Mouse (Mus musculus): ENCODE results near the gene Cntfr.
A peak's percentile ranks its signal among the peaks of the same experiment; 100 is the strongest.
"Not testable (repeated sequence)": the region's sequence is repeated elsewhere in the genome, so short reads cannot be mapped to it uniquely, and the experiment has no call there.

Gene Cntfr

GRCm38 (mm10) chr4:41696930-41697841 lies at the start of gene Cntfr:
Gene Cntfr (minus strand): TSS chr4:41697089.
- not testable (repeated sequence) for TF ChIP-seq GATA4 (IDR thresholded peaks at IDR 0.05; ENCODE audit: insufficient replicate concordance, low read length)

- no peak for TF ChIP-seq GATA4 (IDR thresholded peaks at IDR 0.05; ENCODE audit: insufficient replicate concordance, low read length)
These were observed 48.1 kb upstream of the Cntfr start for GRCm38 (mm10) chr4:41745021-41745420.

GRCm38 (mm10) chr4:41744131-41744530 lies 47.2 kb upstream of the Cntfr start:
- TF ChIP-seq GATA4 (IDR thresholded peaks at IDR 0.05; ENCODE audit: insufficient replicate concordance, low read length): no peak

GRCm38 (mm10) chr4:41741158-41741560 lies 44.3 kb upstream of the Cntfr start:
- TF ChIP-seq GATA4 (IDR thresholded peaks at IDR 0.05; ENCODE audit: insufficient replicate concordance, low read length): peak; percentile 38; the same call in 1 of the 2 replicates

- no peak for TF ChIP-seq GATA4 (IDR thresholded peaks at IDR 0.05; ENCODE audit: insufficient replicate concordance, low read length)
These were observed 43.7 kb upstream of the Cntfr start for GRCm38 (mm10) chr4:41740380-41741157.

GRCm38 (mm10) chr4:41739260-41739659 lies 42.4 kb upstream of the Cntfr start:
- TF ChIP-seq GATA4 (IDR thresholded peaks at IDR 0.05; ENCODE audit: insufficient replicate concordance, low read length): no peak

GRCm38 (mm10) chr4:41738256-41738603 lies 41.3 kb upstream of the Cntfr start:
- TF ChIP-seq GATA4 (IDR thresholded peaks at IDR 0.05; ENCODE audit: insufficient replicate concordance, low read length): no peak

GRCm38 (mm10) chr4:41737602-41738255 lies 40.8 kb upstream of the Cntfr start:
- TF ChIP-seq GATA4 (IDR thresholded peaks at IDR 0.05; ENCODE audit: insufficient replicate concordance, low read length): no peak

- TF ChIP-seq GATA4 (IDR thresholded peaks at IDR 0.05; ENCODE audit: insufficient replicate concordance, low read length): no peak
These were observed 34.3 kb upstream of the Cntfr start, which contains the start of gene Arid3c for GRCm38 (mm10) chr4:41731052-41731765. Gene Arid3c (minus strand): TSS chr4:41731142.

- TF ChIP-seq GATA4 (IDR thresholded peaks at IDR 0.05; ENCODE audit: insufficient replicate concordance, low read length): no peak
These were observed 30.1 kb upstream of the Cntfr start for GRCm38 (mm10) chr4:41726826-41727621.

- peak; percentile 18; the same call in 1 of the 2 replicates for TF ChIP-seq GATA4 (IDR thresholded peaks at IDR 0.05; ENCODE audit: insufficient replicate concordance, low read length)
These were observed 26.0 kb upstream of the Cntfr start, which contains the start of gene Dctn3 for GRCm38 (mm10) chr4:41722918-41723351. Gene Dctn3 (minus strand): TSS chr4:41723170.

- TF ChIP-seq GATA4 (IDR thresholded peaks at IDR 0.05; ENCODE audit: insufficient replicate concordance, low read length): no peak
These were observed 19.9 kb upstream of the Cntfr start for GRCm38 (mm10) chr4:41716834-41717233.

GRCm38 (mm10) chr4:41715596-41715995 lies 18.7 kb upstream of the Cntfr start:
- TF ChIP-seq GATA4 (IDR thresholded peaks at IDR 0.05; ENCODE audit: insufficient replicate concordance, low read length): no peak

GRCm38 (mm10) chr4:41715082-41715481 lies 18.2 kb upstream of the Cntfr start:
- no peak for TF ChIP-seq GATA4 (IDR thresholded peaks at IDR 0.05; ENCODE audit: insufficient replicate concordance, low read length)
